Mouse (Mus musculus) gastrocnemius, adult 8-10 months (tissue): Measurements from ENCODE around the gene Eprs. TPM values are rescaled to one million over a fixed set of nuclear protein-coding genes. Genes with fewer than 3 reads are reported as not detected.

Experiments
- DNase-seq, 2 experiments: peaks; one replicate each; pipeline ENCODE4 v3.0.0; 2022; ENCODE audit warnings: low spot score in 2 of 2
- total RNA-seq, 4 experiments: library from RNA; stranded (reverse); gene quantifications; 2 replicates each; pipeline ENCODE4 v1.2.4; 2022

The Eprs gene
- total RNA-seq, 4 experiments from 2014 or later = 138 to 148 (median 142) TPM

GRCm38 (mm10) chr1:185358211-185358610 lies 4.6 kb upstream of the Eprs start:
- no peak for DNase-seq

GRCm38 (mm10) chr1:185363526-185364182 lies 810 bp downstream of the Eprs start:
- peak; percentile 43 to 45 for DNase-seq

GRCm38 (mm10) chr1:185364183-185364540 lies 1.3 kb downstream of the Eprs start:
- no peak for DNase-seq

GRCm38 (mm10) chr1:185367383-185367782 lies 4.5 kb downstream of the Eprs start:
- DNase-seq = no peak

- DNase-seq = no peak
These were observed 7.1 kb downstream of the Eprs start for GRCm38 (mm10) chr1:185369979-185370378.

GRCm38 (mm10) chr1:185376390-185376789 lies 13.5 kb downstream of the Eprs start:
- DNase-seq = no peak

GRCm38 (mm10) chr1:185377429-185377828 lies 14.6 kb downstream of the Eprs start:
- DNase-seq = no peak

GRCm38 (mm10) chr1:185401615-185402014 lies 38.8 kb downstream of the Eprs start:
- no peak for DNase-seq

- no peak for DNase-seq
These were observed 41.2 kb downstream of the Eprs start for GRCm38 (mm10) chr1:185404021-185404420.

- DNase-seq = no peak
These were observed 43.1 kb downstream of the Eprs start for GRCm38 (mm10) chr1:185405921-185406320.

GRCm38 (mm10) chr1:185409831-185410230 lies 47.0 kb downstream of the Eprs start:
- no peak for DNase-seq

GRCm38 (mm10) chr1:185418011-185418410 lies 55.2 kb downstream of the Eprs start:
- DNase-seq = no peak

GRCm38 (mm10) chr1:185419805-185420204 lies 57.0 kb downstream of the Eprs start:
- no peak for DNase-seq

- no peak for DNase-seq
These were observed 57.9 kb downstream of the Eprs start for GRCm38 (mm10) chr1:185420776-185421175.

GRCm38 (mm10) chr1:185426583-185426982 lies 63.7 kb downstream of the Eprs start:
- DNase-seq = no peak

GRCm38 (mm10) chr1:185430488-185430887 lies 67.6 kb downstream of the Eprs start:
- no peak for DNase-seq

GRCm38 (mm10) chr1:185431245-185431997 lies 68.6 kb downstream of the Eprs start:
- DNase-seq = no peak

GRCm38 (mm10) chr1:185431998-185432317 lies 69.1 kb downstream of the Eprs start:
- no peak for DNase-seq

- no peak for DNase-seq
These were observed 70.3 kb downstream of the Eprs start for GRCm38 (mm10) chr1:185433112-185433511.

GRCm38 (mm10) chr1:185438841-185439580 lies 76.2 kb downstream of the Eprs start:
- no peak for DNase-seq

- no peak for DNase-seq
These were observed 79.0 kb downstream of the Eprs start for GRCm38 (mm10) chr1:185441703-185442472.

GRCm38 (mm10) chr1:185448936-185449335 lies 86.1 kb downstream of the Eprs start:
- no peak for DNase-seq
